Mouse (Mus musculus): Measurements from ENCODE around the gene Gm20481. TPM values are rescaled to one million over a fixed set of nuclear protein-coding genes. Genes with fewer than 3 reads are reported as not detected.
"Not testable (repeated sequence)": the region's sequence is repeated elsewhere in the genome, so short reads cannot be mapped to it uniquely, and the experiment has no call there.

Gm20481 gene
- polyA plus RNA-seq, 1 experiment from 2014 or later, result 0.55 TPM

- H3K27me3 ChIP-seq (ENCODE audit: control insufficient read depth, insufficient read depth, low read length), result not testable (repeated sequence)
- peaks cover 25% of the 10 kb centered on the region for H3K36me3 ChIP-seq (ENCODE audit: control insufficient read depth, insufficient read depth, low read length)
- 94% methylated on average over 4 of the region's 4 CpGs for WGBS
Measured at GRCm38 (mm10) chr17:34995927-34996326, 26.2 kb downstream of the Gm20481 start.

DNA sequence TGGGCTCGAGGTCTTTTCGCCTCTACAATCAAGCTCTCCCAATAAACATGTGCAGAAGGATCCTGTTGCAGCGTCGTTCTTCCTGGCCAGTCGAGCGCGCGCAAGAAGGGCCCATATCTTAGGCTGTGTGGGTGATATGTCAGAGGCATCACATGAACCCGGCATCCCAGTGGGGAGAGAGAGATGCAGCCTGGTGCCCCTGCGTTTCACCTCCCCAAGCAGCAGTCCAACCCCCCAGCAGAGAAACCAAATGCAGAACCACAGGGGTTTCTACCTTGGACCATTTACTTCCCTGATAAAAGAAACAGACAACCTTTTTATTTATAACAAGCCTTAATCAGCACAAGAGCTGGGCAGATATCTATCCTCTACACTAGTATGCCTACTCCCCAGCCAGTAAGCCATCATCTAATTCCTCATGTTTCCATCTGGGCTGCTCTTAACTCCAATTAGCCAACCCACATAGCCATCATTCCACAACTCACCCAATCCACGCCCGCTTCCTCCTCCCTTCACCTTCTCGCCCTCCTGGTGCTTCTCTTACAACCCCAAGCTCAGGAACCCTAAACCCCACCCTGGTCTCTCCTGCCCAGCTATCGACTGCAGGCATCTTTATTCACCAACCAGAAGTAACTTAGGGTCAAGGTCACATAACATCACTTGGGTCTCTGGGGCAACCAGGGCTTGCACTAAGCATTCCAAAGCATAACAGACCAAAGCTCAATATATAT is 26.9 kb downstream of the Gm20481 start:
- H3K4me1 ChIP-seq (ENCODE audit: control insufficient read depth in 2 of 2, insufficient read depth in 2 of 2, low read length in 2 of 2), result peaks cover 9 to 31% of the 10 kb centered on the region in 2 experiments; a peak in 3 of 4 replicates
- no peak overlapping the region for H3K9ac ChIP-seq (ENCODE audit: low read length)
- H3K4me3 ChIP-seq (ENCODE audit: control insufficient read depth in 1 of 2, insufficient read depth in 1 of 2, low read depth in 1 of 2, low read length in 2 of 2), result no peak overlapping the region

More at GRCm38 (mm10) chr17:34995927-34996326, 26.2 kb downstream of the Gm20481 start:
- H3K4me1 ChIP-seq (ENCODE audit: control insufficient read depth in 2 of 2, insufficient read depth in 2 of 2, low read length in 2 of 2), result peaks cover 9 to 30% of the 10 kb centered on the region in 2 experiments; a peak in 3 of 4 replicates
- not testable (repeated sequence) for ATAC-seq (ENCODE audit: insufficient number of reproducible peaks, insufficient read depth, low FRiP score, low read depth); H3K9me3 ChIP-seq (ENCODE audit: control insufficient read depth, low read length); H3K27ac ChIP-seq (replicated peaks in 1 of 2; ENCODE audit: control insufficient read depth in 1 of 2, insufficient read depth in 1 of 2, low read depth in 2 of 2, low read length in 2 of 2); H3K9ac ChIP-seq (ENCODE audit: low read length); H3K4me2 ChIP-seq (ENCODE audit: low read length); H3K4me3 ChIP-seq (ENCODE audit: control insufficient read depth in 1 of 2, insufficient read depth in 1 of 2, low read depth in 1 of 2, low read length in 2 of 2)

GRCm38 (mm10) chr17:34997142-34997483 is 27.4 kb downstream of the Gm20481 start:
- 91% methylated on average over 5 of the region's 5 CpGs for WGBS
- ATAC-seq (ENCODE audit: insufficient number of reproducible peaks, insufficient read depth, low FRiP score, low read depth), result no peak
- Histone ChIP-seq H3K27me3 (ENCODE audit: control insufficient read depth, insufficient read depth, low read length) (no peaks in the 10 kb centered on the region), H3K4me2 (ENCODE audit: low read length) (peak overlapping the region; percentile 13; the same call in 1 of the 2 replicates), H3K9me3 (ENCODE audit: control insufficient read depth, low read length) (no peaks in the 10 kb centered on the region), H3K36me3 (ENCODE audit: control insufficient read depth, insufficient read depth, low read length) (peaks cover 16% of the 10 kb centered on the region), H3K9ac (ENCODE audit: low read length) (peak overlapping the region; percentile 16; the same call in 1 of the 2 replicates), H3K4me3 (ENCODE audit: control insufficient read depth in 1 of 2, insufficient read depth in 1 of 2, low read depth in 1 of 2, low read length in 2 of 2) (no peak overlapping the region), H3K4me1 (ENCODE audit: control insufficient read depth in 2 of 2, insufficient read depth in 2 of 2, low read length in 2 of 2) (peaks cover 10 to 34% of the 10 kb centered on the region in 2 experiments), H3K27ac (replicated peaks in 1 of 2; ENCODE audit: control insufficient read depth in 1 of 2, insufficient read depth in 1 of 2, low read depth in 2 of 2, low read length in 2 of 2) (no peak overlapping the region)

More for the DNA sequence above, 26.9 kb downstream of the Gm20481 start:
- H3K27ac ChIP-seq (replicated peaks in 1 of 2; ENCODE audit: control insufficient read depth in 1 of 2, insufficient read depth in 1 of 2, low read depth in 2 of 2, low read length in 2 of 2), result no peak overlapping the region
- H3K4me2 ChIP-seq (ENCODE audit: low read length), result peak overlapping the region; percentile 13; the same call in 1 of the 2 replicates
- no peaks in the 10 kb centered on the region for H3K9me3 ChIP-seq (ENCODE audit: control insufficient read depth, low read length)
- ATAC-seq (ENCODE audit: insufficient number of reproducible peaks, insufficient read depth, low FRiP score, low read depth), result no peak
- whole genome bisulfite sequencing, result 84% methylated on average over 12 of the region's 14 CpGs
- H3K36me3 ChIP-seq (ENCODE audit: control insufficient read depth, insufficient read depth, low read length), result peaks cover 18% of the 10 kb centered on the region
- no peaks in the 10 kb centered on the region for H3K27me3 ChIP-seq (ENCODE audit: control insufficient read depth, insufficient read depth, low read length)

DNA sequence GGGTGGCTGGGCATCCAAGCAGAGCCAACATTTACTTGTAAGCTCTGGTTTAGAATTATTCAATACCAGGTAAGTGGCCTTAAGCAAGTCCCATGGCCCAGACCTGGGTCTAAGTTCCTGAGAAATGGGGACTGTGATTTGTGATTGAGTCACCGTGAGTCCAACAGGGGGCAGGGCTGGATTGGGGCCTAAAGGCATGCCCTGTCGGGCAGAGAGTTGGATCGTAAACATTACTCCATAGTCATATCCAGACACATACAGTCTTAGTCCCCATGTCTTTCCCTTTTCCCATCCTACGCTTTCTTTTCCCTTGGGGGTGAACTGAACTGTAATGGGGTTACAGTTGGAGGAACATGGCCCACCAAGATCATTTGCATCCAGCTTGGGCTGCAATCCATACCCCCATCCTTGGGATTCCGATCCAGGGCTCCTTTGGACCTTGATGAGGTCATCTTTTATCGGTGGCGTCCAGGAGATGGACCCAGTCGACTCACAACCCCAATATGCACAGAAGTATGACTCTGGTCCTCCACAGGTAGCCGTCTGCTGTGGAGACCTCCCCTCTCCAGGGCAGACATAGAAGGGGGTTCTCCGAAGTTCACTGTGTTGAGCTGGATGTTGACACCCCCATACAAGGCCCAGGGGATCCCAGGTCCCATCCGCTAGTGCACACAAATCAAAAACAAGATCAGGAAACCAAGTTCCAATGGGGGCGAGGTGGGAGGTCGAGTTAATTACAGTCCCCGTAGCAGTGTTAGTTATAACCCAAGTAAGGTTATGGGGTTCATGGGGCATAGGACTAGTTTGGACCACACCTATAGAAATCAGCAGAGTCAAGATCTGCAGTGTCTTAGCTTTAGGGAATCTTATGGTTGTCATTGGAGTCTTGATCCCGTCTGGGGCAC is 29.1 kb downstream of the Gm20481 start:
- Histone ChIP-seq H3K4me2 (ENCODE audit: low read length) (peak overlapping the region; percentile 98), H3K9ac (ENCODE audit: low read length) (peak overlapping the region; percentile 76; the same call in 1 of the 2 replicates), H3K4me1 (ENCODE audit: control insufficient read depth in 2 of 2, insufficient read depth in 2 of 2, low read length in 2 of 2) (peaks cover 16 to 48% of the 10 kb centered on the region in 2 experiments), H3K9me3 (ENCODE audit: control insufficient read depth, low read length) (no peaks in the 10 kb centered on the region), H3K27ac (replicated peaks in 1 of 2; ENCODE audit: control insufficient read depth in 1 of 2, insufficient read depth in 1 of 2, low read depth in 2 of 2, low read length in 2 of 2) (no peak overlapping the region), H3K36me3 (ENCODE audit: control insufficient read depth, insufficient read depth, low read length) (peaks cover 21% of the 10 kb centered on the region), H3K4me3 (ENCODE audit: control insufficient read depth in 1 of 2, insufficient read depth in 1 of 2, low read depth in 1 of 2, low read length in 2 of 2) (0 out of 4 replicates have a peak overlapping the region, but pooled peaks of 1 of the 2 experiments have one; percentile 74), H3K27me3 (ENCODE audit: control insufficient read depth, insufficient read depth, low read length) (no peaks in the 10 kb centered on the region)
- no peak for ATAC-seq (ENCODE audit: insufficient number of reproducible peaks, insufficient read depth, low FRiP score, low read depth)
- WGBS, result 92% methylated on average over 15 of the region's 15 CpGs

GRCm38 (mm10) chr17:34999871-35000716 is 30.4 kb downstream of the Gm20481 start:
- ATAC-seq (ENCODE audit: insufficient number of reproducible peaks, insufficient read depth, low FRiP score, low read depth), result not testable (repeated sequence)
- WGBS, result 20% methylated on average over 28 of the region's 32 CpGs

GRCm38 (mm10) chr17:35000717-35001451 is 31.2 kb downstream of the Gm20481 start, which contains the start of gene Vars:
Vars (plus strand) TSS chr17:35000987.
- Histone ChIP-seq H3K4me3 (ENCODE audit: control insufficient read depth in 1 of 2, insufficient read depth in 1 of 2, low read depth in 1 of 2, low read length in 2 of 2) (peak within 1 kb of the TSS; percentile 74 to 76), H3K36me3 (ENCODE audit: control insufficient read depth, insufficient read depth, low read length) (peaks cover 40% of the 10 kb centered on the region), H3K27me3 (ENCODE audit: control insufficient read depth, insufficient read depth, low read length) (no peaks in the 10 kb centered on the region), H3K4me1 (ENCODE audit: control insufficient read depth in 2 of 2, insufficient read depth in 2 of 2, low read length in 2 of 2) (peaks cover 16 to 48% of the 10 kb centered on the region in 2 experiments), H3K4me2 (ENCODE audit: low read length) (peak within 1 kb of the TSS; percentile 98), H3K27ac (replicated peaks in 1 of 2; ENCODE audit: control insufficient read depth in 1 of 2, insufficient read depth in 1 of 2, low read depth in 2 of 2, low read length in 2 of 2) (peak within 1 kb of the TSS; percentile 95 to 98), H3K9ac (ENCODE audit: low read length) (peak within 1 kb of the TSS; percentile 93), H3K9me3 (ENCODE audit: control insufficient read depth, low read length) (no peaks in the 10 kb centered on the region)
- WGBS, result under 1% methylated on average over 62 of the region's 83 CpGs
- peak; percentile 88 for ATAC-seq (ENCODE audit: insufficient number of reproducible peaks, insufficient read depth, low FRiP score, low read depth)

More at GRCm38 (mm10) chr17:34999871-35000716, 30.4 kb downstream of the Gm20481 start:
- not testable (repeated sequence) for H3K27me3 ChIP-seq (ENCODE audit: control insufficient read depth, insufficient read depth, low read length); H3K9me3 ChIP-seq (ENCODE audit: control insufficient read depth, low read length)
- Histone ChIP-seq H3K4me2 (ENCODE audit: low read length) (peak overlapping the region; percentile 98), H3K9ac (ENCODE audit: low read length) (peak overlapping the region; percentile 93), H3K4me1 (ENCODE audit: control insufficient read depth in 2 of 2, insufficient read depth in 2 of 2, low read length in 2 of 2) (peaks cover 16 to 48% of the 10 kb centered on the region in 2 experiments), H3K27ac (replicated peaks in 1 of 2; ENCODE audit: control insufficient read depth in 1 of 2, insufficient read depth in 1 of 2, low read depth in 2 of 2, low read length in 2 of 2) (peak overlapping the region; percentile 95 to 98), H3K36me3 (ENCODE audit: control insufficient read depth, insufficient read depth, low read length) (peaks cover 32% of the 10 kb centered on the region), H3K4me3 (ENCODE audit: control insufficient read depth in 1 of 2, insufficient read depth in 1 of 2, low read depth in 1 of 2, low read length in 2 of 2) (peak overlapping the region; percentile 74 to 76)
